Mouse (Mus musculus) hindbrain, embryonic 14.5 days (tissue): Measurements from ENCODE around the gene Zfp513. TPM values are rescaled to one million over a fixed set of nuclear protein-coding genes. Genes with fewer than 3 reads are reported as not detected.

Experiments used
- ATAC-seq: fragments of 200-750 bp; cut with Nextera tagmentation; 2 replicates; pipeline ENCODE4 v1.8.0; 2017; ENCODE audit warnings: moderate number of reproducible peaks, mild to moderate bottlenecking, moderate TSS enrichment, moderate library complexity; ENCODE audit not compliant: low FRiP score
- DNase-seq: peaks from one replicate; pipeline ENCODE4 v3.0.0-alpha.2; 2015; ENCODE audit warnings: low spot score
- H3K27ac ChIP-seq: fragments of 300-500 bp; sonication (generic); 2 replicates; pipeline ENCODE4 v1.5.1; 2014; ENCODE audit warnings: mild to moderate bottlenecking, moderate library complexity
- H3K27me3 ChIP-seq: fragments of 300-500 bp; sonication (generic); 2 replicates; pipeline ENCODE4 v1.6.1; 2014; ENCODE audit warnings: mild to moderate bottlenecking, low read length, mixed read lengths; ENCODE audit not compliant: control insufficient read depth, insufficient read depth
- H3K36me3 ChIP-seq: fragments of 300-500 bp; sonication (generic); replicated peaks from 2 replicates; pipeline ENCODE4 v1.6.1; 2014; ENCODE audit not compliant: control insufficient read depth, insufficient read depth
- H3K4me1 ChIP-seq: fragments of 300-500 bp; sonication (generic); replicated peaks from 2 replicates; pipeline ENCODE4 v1.6.1; 2014; ENCODE audit warnings: antibody characterized with exemption, low read length, mixed read lengths; ENCODE audit not compliant: control insufficient read depth, insufficient read depth
- H3K4me2 ChIP-seq: fragments of 300-500 bp; sonication (generic); replicated peaks from 2 replicates; pipeline ENCODE4 v1.6.1; 2014; ENCODE audit warnings: mild to moderate bottlenecking, moderate library complexity
- H3K4me3 ChIP-seq: fragments of 300-500 bp; sonication (generic); replicated peaks from 2 replicates; pipeline ENCODE4 v1.5.1; 2014; ENCODE audit warnings: mild to moderate bottlenecking, low read length
- H3K9ac ChIP-seq: fragments of 300-500 bp; sonication (generic); 2 replicates; pipeline ENCODE4 v1.6.1; 2014
- H3K9me3 ChIP-seq: fragments of 300-500 bp; sonication (generic); 2 replicates; pipeline ENCODE4 v1.6.1; 2016; ENCODE audit warnings: low read length; ENCODE audit not compliant: control insufficient read depth
- WGBS: fragments of 180-500 bp; shearing (Covaris S2); extraction: QIAGEN DNeasy Blood & Tissue Kit; methylation state at CpG from one replicate; pipeline ENCODE4 v1.1.7; 2014; 5-methylcytosine and 5-hydroxymethylcytosine counted together
- polyA plus RNA-seq: library from polyadenylated mRNA; unstranded; fragments of >200 nt; fragmentation: Nextera tagmentation; extraction: Ambion mirVana; gene quantifications from 2 replicates; pipeline ENCODE4 v1.2.1, GENCODE M21; 2014

Gene Zfp513
- polyA plus RNA-seq, 1 experiment from 2014 or later = 9.4 TPM

DNA sequence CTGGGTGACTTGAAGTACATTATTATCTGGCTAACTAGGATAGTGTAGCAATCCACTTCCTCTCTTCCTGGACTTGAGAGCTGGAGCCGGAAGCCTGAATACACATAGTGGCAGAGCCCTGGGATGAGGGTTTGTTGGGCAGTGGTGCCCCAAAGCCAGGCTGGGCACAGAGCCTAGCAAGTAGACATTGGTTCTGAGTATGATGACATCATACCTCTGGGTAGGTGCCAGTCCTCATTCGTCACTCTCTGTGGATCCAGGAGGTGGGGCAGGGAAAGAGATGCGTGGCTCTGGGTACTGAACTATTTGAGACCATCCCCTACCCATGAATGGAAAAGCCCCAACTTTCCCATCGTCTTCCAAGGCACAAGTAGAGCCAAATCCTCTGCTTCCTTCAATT lies 52.3 kb downstream of the Zfp513 start:
- peaks cover 13% of the 10 kb centered on the region for H3K4me1 ChIP-seq
- WGBS = 92% methylated on average over 4 of the region's 4 CpGs
- no peaks in the 10 kb centered on the region for H3K27me3 ChIP-seq
- no peaks in the 10 kb centered on the region for H3K9me3 ChIP-seq
- DNase-seq (no peak), ATAC-seq (no peak)
- peaks cover 10% of the 10 kb centered on the region; the same call in 1 of the 2 replicates for H3K36me3 ChIP-seq
- H3K4me2 ChIP-seq = no peak overlapping the region
- H3K9ac ChIP-seq = no peak overlapping the region
- no peak overlapping the region for H3K4me3 ChIP-seq
- H3K27ac ChIP-seq = no peak overlapping the region

Other genes starting within 250 kb of the Zfp513 start
- gene Preb, start 241.9 kb downstream of the Zfp513 start, polyA plus RNA-seq = 71.3 and 78.6 TPM in 2 replicates
- 0.04 TPM in 1 of 2 replicates, not detected in the other for gene Tcf23, start 233.6 kb downstream of the Zfp513 start, polyA plus RNA-seq
- 175 and 198 TPM in 2 replicates for gene Atraid, start 154.0 kb downstream of the Zfp513 start, polyA plus RNA-seq
- 20.5 and 24.5 TPM in 2 replicates for gene Slc5a6, start 153.4 kb downstream of the Zfp513 start, polyA plus RNA-seq
- 13.7 and 15.4 TPM in 2 replicates for gene Cad, start 147.5 kb downstream of the Zfp513 start, polyA plus RNA-seq
- not detected in 2 replicates for gene Dnajc5g, start 96.0 kb downstream of the Zfp513 start, polyA plus RNA-seq
- gene Slc30a3, start 94.1 kb downstream of the Zfp513 start, polyA plus RNA-seq = 34.8 and 35.7 TPM in 2 replicates
- gene Trim54, start 85.6 kb downstream of the Zfp513 start, polyA plus RNA-seq = not detected in 2 replicates
- gene Ucn, start 63.5 kb downstream of the Zfp513 start, polyA plus RNA-seq = not detected in 2 replicates
- gene Mpv17, start 48.1 kb downstream of the Zfp513 start, polyA plus RNA-seq = 49.5 and 50.3 TPM in 2 replicates
- 0.74 and 1.7 TPM in 2 replicates for gene Gm29609, start 22.4 kb downstream of the Zfp513 start, polyA plus RNA-seq
- gene Gtf3c2, start 22.2 kb downstream of the Zfp513 start, polyA plus RNA-seq = 49.7 and 53.0 TPM in 2 replicates
- 107 and 108 TPM in 2 replicates for gene Snx17, start 9.1 kb downstream of the Zfp513 start, polyA plus RNA-seq
- 77.3 and 78.6 TPM in 2 replicates for gene Eif2b4, start 8.9 kb downstream of the Zfp513 start, polyA plus RNA-seq
- 162 TPM in 2 replicates for gene Ppm1g, start 18.4 kb upstream of the Zfp513 start, polyA plus RNA-seq
- 149 and 161 TPM in 2 replicates for gene Nrbp1, start 38.6 kb upstream of the Zfp513 start, polyA plus RNA-seq
- gene Gm9970, start 38.9 kb upstream of the Zfp513 start, polyA plus RNA-seq = 0.56 and 0.66 TPM in 2 replicates
- gene Krtcap3, start 49.4 kb upstream of the Zfp513 start, polyA plus RNA-seq = 2.9 and 4.2 TPM in 2 replicates
- gene Ift172, start 88.8 kb upstream of the Zfp513 start, polyA plus RNA-seq = 34.5 and 37.2 TPM in 2 replicates
- gene Fndc4, start 93.8 kb upstream of the Zfp513 start, polyA plus RNA-seq = 98.1 and 115 TPM in 2 replicates
- 0.29 TPM in 1 of 2 replicates, not detected in the other for gene Gckr, start 95.1 kb upstream of the Zfp513 start, polyA plus RNA-seq